ENCODE assay signal across 23 mouse cellular contexts in genomic region chr17:84895526-84895925, GRCm38 (mm10).
DNase-seq lines count a peak whose midpoint lies in the region; ATAC-seq and TF ChIP-seq lines count a peak whose summit lies in the region.
"Had no signal": no experiment of that assay in that cellular context is flagged by ENCODE, and none has a peak within 500 bp of the region (broad histone marks: within the 10 kb centered on the region; RNA-seq: fewer than 3 reads in every experiment).

No protein-coding gene starts in this region.

- no peak for TF ChIP-seq CTCF in kidney, adult 2 months (conservative IDR thresholded peaks at IDR 0.05; ENCODE audit: insufficient read depth, insufficient read length, low read depth, low read length)
- TF ChIP-seq CTCF in liver, adult 2 months (IDR thresholded peaks at IDR 0.05; ENCODE audit: low read depth, low read length), result no peak
- no peak for TF ChIP-seq CTCF in liver, postnatal 0 days (IDR thresholded peaks at IDR 0.05; ENCODE audit: low read depth)
- TF ChIP-seq CTCF in small intestine, adult 2 months (IDR thresholded peaks at IDR 0.05; ENCODE audit: extremely low read depth, insufficient read length, insufficient replicate concordance, low read depth, low read length), result no peak

- H3K9ac ChIP-seq in liver, adult 2 months (ENCODE audit: low read depth, low read length), result no peak overlapping the region
- H3K9ac ChIP-seq in liver, embryonic 12.5 days, result no peak overlapping the region
- H3K9ac ChIP-seq in liver, postnatal 0 days (replicated peaks), result no peak overlapping the region

- H3K4me3 ChIP-seq in kidney, adult 2 months (ENCODE audit: insufficient read depth, low read depth, low read length), result no peak overlapping the region
- H3K4me3 ChIP-seq in liver, adult 2 months (ENCODE audit: insufficient read depth, low read depth, low read length), result no peak overlapping the region
- no peak overlapping the region for H3K4me3 ChIP-seq in liver, embryonic 12.5 days
- H3K4me3 ChIP-seq in liver, postnatal 0 days (ENCODE audit: low read depth, low read length), result no peak overlapping the region
- no peak overlapping the region for H3K4me3 ChIP-seq in small intestine, adult 2 months (ENCODE audit: low read depth, low read length)

- H3K36me3 ChIP-seq in kidney, adult 2 months (ENCODE audit: control insufficient read depth, insufficient read depth, low read length), result no peaks in the 10 kb centered on the region
- no peaks in the 10 kb centered on the region for H3K36me3 ChIP-seq in liver, adult 2 months (ENCODE audit: control insufficient read depth, insufficient read depth, low read length)
- no peaks in the 10 kb centered on the region for H3K36me3 ChIP-seq in liver, embryonic 12.5 days
- H3K36me3 ChIP-seq in liver, postnatal 0 days (replicated peaks; ENCODE audit: insufficient read depth, low read length), result no peaks in the 10 kb centered on the region
- H3K36me3 ChIP-seq in small intestine, adult 2 months (ENCODE audit: control insufficient read depth, insufficient read depth, low read length), result no peaks in the 10 kb centered on the region
- H3K36me3 ChIP-seq: G1E had no signal

- no peak overlapping the region for H3K27ac ChIP-seq in kidney, adult 2 months (ENCODE audit: insufficient read depth, low read depth, low read length)
- H3K27ac ChIP-seq in liver, adult 2 months (replicated peaks; ENCODE audit: insufficient read depth, low read depth, low read length), result peak overlapping the region; percentile 98
- no peak overlapping the region for H3K27ac ChIP-seq in liver, embryonic 12.5 days
- peak overlapping the region; percentile 79 for H3K27ac ChIP-seq in liver, postnatal 0 days (ENCODE audit: low read depth)
- H3K27ac ChIP-seq in small intestine, adult 2 months (ENCODE audit: insufficient read depth, low read depth, low read length), result peak overlapping the region; percentile 44; the same call in 1 of the 2 replicates

- ATAC-seq in liver, embryonic 12.5 days, result no peak
- peak; percentile 82; the same call in 1 of the 2 replicates for ATAC-seq in liver, postnatal 0 days
- ATAC-seq: activated CD4-positive, CD25-positive, alpha-beta regulatory T cell, adult 4 months; CD4-positive, CD25-positive, alpha-beta regulatory T cell, adult 4 months; Patski had no signal

- peak; percentile 32 for DNase-seq in kidney, adult 2 months
- DNase-seq in kidney, postnatal 10 days, result no peak
- DNase-seq in liver, adult 2 months (ENCODE audit: extremely low read depth, low read depth, low spot score), result peak; percentile 91
- DNase-seq in liver, postnatal 0 days, result no peak
- DNase-seq in liver, result no peak
- DNase-seq in adrenal gland, adult 18-20 months (ENCODE audit: low spot score in 2 of 2), result no peak
- DNase-seq: adrenal gland, adult 2 months; adrenal gland, adult 8-10 months; adrenal gland, postnatal 10 days; adrenal gland, postnatal 14 days; adrenal gland, postnatal 25 days; adrenal gland, postnatal 36 days; B cell, adult 2 months; cerebellum, adult 11 months; cerebellum, adult 11-12 months; cerebellum, adult 18-20 months had no signal

- peaks cover 13% of the 10 kb centered on the region for H3K9me3 ChIP-seq in liver, embryonic 12.5 days (replicated peaks)
- no peaks in the 10 kb centered on the region for H3K9me3 ChIP-seq in liver, postnatal 0 days (ENCODE audit: low read length)

- H3K79me2 ChIP-seq in liver, adult 2 months (ENCODE audit: control insufficient read depth, insufficient read depth, low read length), result no peaks in the 10 kb centered on the region

- 43% methylated on average over 3 of the region's 3 CpGs for WGBS in kidney, adult 2 months
- WGBS in liver, adult 2 months, result 16% methylated on average over 3 of the region's 3 CpGs
- WGBS in liver, embryonic 12.5 days (ENCODE audit: insufficient replicate concordance), result 72% methylated on average over 3 of the region's 3 CpGs
- WGBS in liver, postnatal 0 days (ENCODE audit: insufficient replicate concordance), result 63% methylated on average over 3 of the region's 3 CpGs
- 36% methylated on average over 3 of the region's 3 CpGs for WGBS in small intestine, adult 2 months

- peak; percentile 49; the same call in 1 of the 2 replicates for TF ChIP-seq EP300 in liver, postnatal 0 days (IDR thresholded peaks at IDR 0.05; ENCODE audit: low read depth)

- no peak overlapping the region for H3K4me2 ChIP-seq in liver, embryonic 12.5 days
- no peak overlapping the region for H3K4me2 ChIP-seq in liver, postnatal 0 days (ENCODE audit: low read depth, low read length)

- TF ChIP-seq POLR2A in kidney, adult 2 months (IDR thresholded peaks at IDR 0.05; ENCODE audit: low read depth, low read length), result no peak
- no peak for TF ChIP-seq POLR2A in liver, adult 2 months (IDR thresholded peaks at IDR 0.05; ENCODE audit: extremely low read depth, insufficient read depth, low read length)
- no peak for TF ChIP-seq POLR2A in small intestine, adult 2 months (IDR thresholded peaks at IDR 0.05; ENCODE audit: low read depth, low read length)

- peaks cover 13% of the 10 kb centered on the region for H3K4me1 ChIP-seq in kidney, adult 2 months (ENCODE audit: control insufficient read depth, insufficient read depth, low read length)
- peaks cover 21% of the 10 kb centered on the region for H3K4me1 ChIP-seq in liver, adult 2 months (ENCODE audit: control insufficient read depth, insufficient read depth, low read length)
- peaks cover 25% of the 10 kb centered on the region for H3K4me1 ChIP-seq in liver, embryonic 12.5 days
- peaks cover 6% of the 10 kb centered on the region; the same call in 1 of the 2 replicates for H3K4me1 ChIP-seq in liver, postnatal 0 days (ENCODE audit: insufficient read depth)
- peaks cover 25% of the 10 kb centered on the region; the same call in 1 of the 2 replicates for H3K4me1 ChIP-seq in small intestine, adult 2 months (ENCODE audit: control insufficient read depth, insufficient read depth, insufficient read length, low read length)

- H3K27me3 ChIP-seq in kidney, adult 2 months (replicated peaks; ENCODE audit: control insufficient read depth, insufficient read depth, low read length), result no peaks in the 10 kb centered on the region
- no peaks in the 10 kb centered on the region for H3K27me3 ChIP-seq in liver, adult 2 months (ENCODE audit: control insufficient read depth, insufficient read depth, low read length)
- H3K27me3 ChIP-seq in liver, embryonic 12.5 days (replicated peaks), result no peaks in the 10 kb centered on the region
- H3K27me3 ChIP-seq in liver, postnatal 0 days (ENCODE audit: insufficient read depth, low read length), result no peaks in the 10 kb centered on the region
- no peaks in the 10 kb centered on the region for H3K27me3 ChIP-seq in small intestine, adult 2 months (ENCODE audit: control insufficient read depth, insufficient read depth, low read length)
- H3K27me3 ChIP-seq: CH12.LX had no signal

Comparison
In these comparisons a context has a peak if more than half of its experiments do, and no peak if none do; other contexts are left out.
1. DNase-seq: peak in kidney, adult 2 months (single experiment) and liver, adult 2 months (single experiment); none in kidney, postnatal 10 days (single experiment), liver, postnatal 0 days (single experiment), liver (single experiment) and adrenal gland, adult 18-20 months (0 of 2).
2. H3K27ac ChIP-seq: peak in liver, adult 2 months (single experiment), liver, postnatal 0 days (single experiment) and small intestine, adult 2 months (single experiment); none in kidney, adult 2 months (single experiment) and liver, embryonic 12.5 days (single experiment).